Mouse (Mus musculus) megakaryocyte progenitor cell, adult 5-6 weeks (primary cell): ENCODE data around the gene Sympk. TPM values are rescaled to one million over a fixed set of nuclear protein-coding genes. Genes with fewer than 3 reads are reported as not detected.

Experiments used
- ATAC-seq: replicated peaks from 2 replicates; pipeline ENCODE4 v1.8.0; 2016; ENCODE audit warnings: mild to moderate bottlenecking, moderate TSS enrichment, inconsistent platforms; ENCODE audit not compliant: poor library complexity
- total RNA-seq, 2 experiments: library from RNA; stranded (forward) in 1 of 2; stranded (reverse) in 1 of 2; fragments of 157-497, 149-512 nt in 1 of 2; fragments of 200-1000 nt in 1 of 2; gene quantifications; 2 replicates each; pipeline versions ENCODE4 v1.2.3 to v1.2.4; 2015 to 2017

Sympk gene
- total RNA-seq (2015) (58.1 and 74.7 TPM in 2 replicates), total RNA-seq (2017) (44.9 and 48.6 TPM in 2 replicates)

DNA sequence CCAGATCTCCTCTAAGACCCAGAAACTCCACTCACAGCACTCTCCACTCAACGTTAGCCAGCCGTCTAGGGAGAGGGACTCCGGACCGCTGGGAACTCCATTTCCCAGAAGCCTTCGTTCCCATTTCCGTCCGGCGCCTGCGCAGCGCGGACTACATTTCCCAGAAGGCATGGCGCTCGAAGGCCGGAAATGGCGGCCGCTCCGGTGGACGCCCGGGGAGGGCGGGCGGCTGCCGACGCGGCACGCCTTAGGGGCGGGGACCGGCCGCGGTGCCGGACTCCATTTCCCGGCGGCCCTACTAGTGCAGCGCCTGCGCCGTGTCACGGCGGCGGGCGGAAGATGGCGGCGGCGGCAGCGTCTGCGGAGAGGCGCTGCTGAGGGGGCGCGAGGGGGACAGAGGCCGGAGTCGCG lies at the start of gene Sympk:
Sympk (plus strand) TSS at position 282 of the 411 bp plus-strand sequence.
- ATAC-seq, result peak; percentile 84

GRCm38 (mm10) chr7:18978381-18978780 lies 45.8 kb upstream of the Sympk start:
- ATAC-seq, result no peak

- peak; percentile 48 for ATAC-seq
These were observed 37.7 kb upstream of the Sympk start for GRCm38 (mm10) chr7:18986503-18986902.

GRCm38 (mm10) chr7:18987100-18987499 lies 37.1 kb upstream of the Sympk start, which contains the start of gene Nanos2:
Gene Nanos2 (plus strand): TSS chr7:18987400.
- no peak for ATAC-seq

DNA sequence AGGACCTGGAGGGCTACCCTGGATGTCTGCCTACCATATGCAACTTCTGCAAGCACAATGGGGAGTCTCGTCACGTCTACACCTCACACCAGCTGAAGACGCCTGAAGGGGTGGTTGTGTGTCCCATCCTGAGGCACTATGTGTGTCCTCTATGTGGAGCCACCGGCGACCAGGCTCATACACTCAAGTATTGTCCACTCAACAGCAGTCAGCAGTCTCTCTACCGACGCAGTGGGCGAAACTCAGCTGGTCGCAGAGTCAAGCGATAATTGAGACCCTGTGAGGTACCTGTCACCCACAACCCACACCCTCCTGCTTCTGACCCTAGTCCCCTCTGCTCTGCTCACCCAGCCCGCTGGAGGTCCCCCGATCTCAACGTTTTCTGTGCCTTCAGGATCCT lies 36.4 kb upstream of the Sympk start:
- no peak for ATAC-seq

DNA sequence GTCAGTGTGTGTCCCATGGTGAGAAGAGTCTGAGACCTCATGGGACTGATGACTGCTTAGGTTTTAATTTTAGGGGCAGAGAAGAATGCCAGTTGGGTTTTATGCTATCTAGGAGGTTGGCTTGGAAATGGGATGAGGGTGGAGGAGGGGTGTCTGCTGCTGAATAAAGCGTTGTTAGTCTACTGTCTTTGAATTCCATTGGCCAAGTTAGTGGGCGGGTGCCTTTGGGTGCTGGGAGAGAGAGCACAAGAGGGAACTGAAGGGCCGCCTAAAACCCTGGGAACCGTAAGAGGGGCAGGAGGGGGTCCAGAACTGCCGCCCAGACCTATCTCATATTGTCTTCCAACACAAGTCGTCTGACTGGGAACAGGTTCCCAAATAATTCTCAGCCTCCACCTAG lies 35.4 kb upstream of the Sympk start:
- no peak for ATAC-seq

DNA sequence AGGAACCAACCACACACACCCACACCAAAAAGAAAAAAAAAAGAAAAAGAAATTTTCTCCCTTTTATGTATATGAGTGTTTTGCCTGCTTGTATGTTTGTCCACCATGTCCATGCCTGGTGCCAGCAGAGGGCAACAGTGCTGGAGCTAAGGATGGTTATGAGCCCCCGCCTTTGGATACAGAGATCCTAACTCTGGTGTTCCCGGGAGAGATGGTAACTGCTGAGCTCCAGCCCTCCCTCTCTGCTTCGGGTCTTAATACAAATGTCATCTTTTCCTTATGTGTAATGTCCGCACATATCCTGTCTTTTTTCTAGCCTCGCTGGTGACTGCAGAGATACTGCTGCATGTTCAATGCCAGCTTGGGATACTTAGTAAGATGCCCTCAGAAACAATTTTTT lies 34.2 kb upstream of the Sympk start:
- ATAC-seq, result no peak

DNA sequence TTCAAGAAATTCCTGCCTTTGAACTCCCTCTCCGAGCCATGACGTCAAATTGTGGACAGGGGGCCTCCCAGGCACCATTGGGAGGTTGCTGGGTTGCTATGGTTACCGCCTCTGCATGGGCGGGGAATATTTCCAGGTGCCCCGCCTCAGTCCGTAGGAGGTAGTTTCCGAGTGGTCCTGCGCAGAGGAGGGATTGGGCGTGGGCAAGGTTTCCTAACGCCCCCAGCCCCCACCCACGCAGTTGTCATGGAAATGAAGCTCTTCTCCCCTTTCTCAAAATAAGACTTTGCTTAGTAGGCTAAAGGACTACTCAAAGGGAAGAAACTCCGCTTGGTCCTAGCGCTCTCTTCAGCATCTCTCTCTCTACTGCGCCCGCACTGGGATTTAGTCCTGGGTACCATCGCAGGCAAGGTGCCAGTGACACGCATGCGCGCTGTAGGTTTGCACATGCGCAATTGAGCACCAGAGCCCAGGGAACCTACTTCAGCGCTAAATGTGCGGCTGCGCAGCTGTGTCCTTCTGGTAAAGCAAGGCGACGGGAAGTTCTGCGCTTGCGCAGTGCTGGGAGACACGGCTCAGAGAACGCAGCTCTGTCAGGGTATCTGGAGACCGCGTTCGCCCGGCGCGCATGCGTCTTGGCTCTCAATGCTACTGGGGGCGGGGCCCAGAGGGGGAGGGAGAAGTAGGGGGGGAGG lies 33.4 kb upstream of the Sympk start, which contains the start of gene Mypop:
Mypop (plus strand) TSS at position 645 of the 695 bp plus-strand sequence.
- peak; percentile 90 for ATAC-seq

- no peak for ATAC-seq
These were observed 32.4 kb upstream of the Sympk start for GRCm38 (mm10) chr7:18991660-18992293.

DNA sequence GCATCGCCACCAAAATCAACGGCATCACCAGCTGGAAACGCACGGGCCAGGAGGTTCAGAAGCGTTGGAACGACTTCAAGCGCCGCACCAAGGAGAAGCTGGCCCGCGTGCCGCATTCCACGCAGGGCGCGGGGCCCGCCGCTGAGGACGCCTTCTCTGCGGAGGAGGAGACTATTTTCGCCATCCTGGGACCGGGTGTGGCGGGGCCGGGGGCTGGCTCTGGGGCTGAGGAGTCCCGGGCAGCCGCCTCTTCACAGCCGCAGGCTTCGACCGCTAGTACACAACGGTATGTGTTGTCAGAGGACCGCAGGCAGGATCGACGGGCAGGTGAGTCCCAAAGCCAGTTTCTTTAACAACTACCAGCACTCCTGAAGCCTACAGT lies 31.9 kb upstream of the Sympk start:
- no peak for ATAC-seq

DNA sequence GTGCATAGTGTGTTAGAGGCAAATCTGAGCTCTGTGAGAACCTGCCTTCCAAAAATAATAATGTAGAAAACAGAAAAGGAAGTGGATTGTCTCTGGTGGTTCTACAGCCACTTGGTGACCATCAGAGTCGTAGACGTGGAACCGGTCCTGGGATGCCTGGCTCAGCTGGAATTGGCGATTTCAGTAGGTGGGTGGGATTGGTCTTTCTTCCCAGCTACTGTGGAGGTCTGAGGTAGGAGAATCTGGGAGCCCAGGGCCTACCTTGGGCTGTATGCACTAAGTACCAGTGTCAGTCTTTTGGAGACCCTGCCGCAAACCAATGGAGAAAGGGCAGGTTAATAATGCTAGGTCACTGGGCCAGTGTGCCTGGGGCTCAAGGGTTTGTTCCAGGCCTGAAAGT lies 31.1 kb upstream of the Sympk start:
- no peak for ATAC-seq

DNA sequence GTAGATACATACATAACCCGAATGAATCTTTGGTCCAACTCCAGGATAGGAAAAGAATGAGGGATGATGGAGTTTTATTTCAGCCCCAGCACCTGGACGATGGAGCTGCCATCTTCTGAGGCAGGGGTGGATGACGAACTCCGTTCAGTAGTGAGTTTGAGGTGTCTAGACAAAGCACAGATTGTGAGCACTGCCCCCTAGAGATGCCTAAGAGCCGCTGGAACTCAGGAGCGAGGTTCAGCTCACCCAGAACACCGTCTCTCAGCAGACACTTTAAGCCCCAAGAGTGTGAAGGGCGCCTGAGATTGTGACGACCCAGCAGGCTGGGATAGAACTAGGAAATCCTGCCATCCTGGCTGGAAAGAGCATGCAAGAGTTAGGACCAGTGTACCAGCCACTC lies 25.3 kb upstream of the Sympk start:
- ATAC-seq, result no peak

DNA sequence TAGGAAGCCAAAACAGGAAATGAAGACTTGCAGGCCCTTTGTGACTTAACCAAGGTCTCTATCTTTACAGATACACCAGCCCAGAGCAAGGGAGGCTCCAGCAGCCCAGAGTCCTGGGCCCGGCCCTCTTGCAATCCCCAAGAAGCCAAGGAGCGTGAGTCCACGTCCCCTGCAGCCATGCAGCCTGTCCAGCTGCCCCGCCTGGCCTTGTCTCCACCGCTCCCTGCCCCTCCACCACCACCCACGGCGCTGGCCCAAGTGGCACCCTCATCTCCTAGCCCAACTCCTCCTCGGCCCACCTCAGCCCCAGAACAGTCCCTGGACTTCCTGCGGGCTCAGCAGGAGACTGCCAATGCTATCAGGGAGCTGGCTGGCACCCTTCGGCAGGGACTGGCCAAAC lies 23.8 kb upstream of the Sympk start:
- ATAC-seq, result no peak

GRCm38 (mm10) chr7:19001066-19001806 lies 22.9 kb upstream of the Sympk start:
- ATAC-seq, result peak; percentile 59

DNA sequence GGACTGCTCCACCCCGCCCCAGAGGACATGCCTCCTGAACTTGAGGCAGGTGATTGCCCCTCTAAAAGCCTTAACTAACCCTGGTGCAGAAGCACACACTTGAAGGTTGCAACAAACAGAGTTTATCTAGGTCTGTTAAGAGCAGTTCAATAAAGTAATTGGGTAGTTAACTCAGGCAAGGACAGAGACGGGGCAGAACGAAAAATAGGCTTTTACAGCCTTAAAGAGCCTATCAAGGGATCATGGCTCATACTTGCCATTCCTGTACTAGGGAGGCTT lies 22.4 kb upstream of the Sympk start:
- ATAC-seq, result no peak

DNA sequence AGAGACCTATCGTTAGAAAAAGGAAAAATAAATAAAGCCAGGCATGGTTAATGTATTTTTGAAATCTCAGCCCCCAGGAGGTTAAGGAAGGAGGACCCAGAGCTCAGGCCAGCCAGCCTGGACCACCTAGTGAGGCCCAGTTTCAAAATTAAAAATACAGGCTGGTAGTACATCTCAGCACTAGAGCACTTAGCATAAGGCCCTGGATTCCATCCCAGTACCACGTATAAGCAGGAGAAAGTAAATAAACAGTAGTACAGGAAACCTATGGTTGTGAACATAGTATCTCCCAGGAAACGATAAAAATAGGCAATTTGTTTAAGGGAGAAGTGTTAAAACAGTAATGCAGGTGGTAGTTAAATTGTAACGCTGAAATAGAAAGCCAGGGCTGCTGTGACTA lies 22.1 kb upstream of the Sympk start:
- ATAC-seq, result no peak

GRCm38 (mm10) chr7:19002848-19003498 lies 21.2 kb upstream of the Sympk start:
- ATAC-seq, result peak; percentile 60

DNA sequence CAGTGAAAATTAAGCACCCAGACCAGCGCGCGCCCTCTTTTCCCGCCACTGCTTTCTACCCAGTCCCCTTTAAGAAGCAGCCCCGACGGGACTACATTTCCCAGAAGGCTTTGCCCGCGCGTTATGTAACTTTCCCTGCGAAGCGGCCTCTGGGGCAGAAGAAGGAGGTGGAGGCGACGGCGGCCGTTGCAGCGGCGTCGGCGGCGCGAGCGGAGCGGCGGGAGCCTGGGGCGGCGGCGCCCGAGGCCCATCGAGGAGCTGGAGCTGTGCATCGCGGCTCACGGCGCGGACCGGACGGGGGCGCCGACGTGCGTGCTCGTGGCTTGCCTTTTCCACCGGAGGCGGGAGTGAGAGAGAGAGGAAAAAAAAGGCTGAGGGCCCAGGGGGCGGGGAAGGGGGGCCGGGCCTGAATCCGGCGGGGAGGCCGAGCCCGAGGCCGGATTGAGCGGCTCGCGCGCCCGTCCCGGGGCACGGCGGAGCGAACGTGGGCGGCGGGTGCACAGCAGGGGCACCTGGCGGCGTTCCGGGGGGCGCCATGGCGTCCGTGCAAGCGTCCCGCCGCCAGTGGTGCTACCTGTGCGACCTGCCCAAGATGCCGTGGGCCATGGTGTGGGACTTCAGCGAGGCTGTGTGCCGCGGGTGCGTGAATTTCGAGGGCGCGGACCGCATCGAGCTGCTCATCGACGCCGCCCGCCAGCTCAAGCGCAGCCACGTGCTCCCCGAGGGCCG lies 20.1 kb upstream of the Sympk start, which contains the start of gene Irf2bp1:
Irf2bp1 (plus strand) TSS at position 143 of the 729 bp plus-strand sequence.
- peak; percentile 53 for ATAC-seq

DNA sequence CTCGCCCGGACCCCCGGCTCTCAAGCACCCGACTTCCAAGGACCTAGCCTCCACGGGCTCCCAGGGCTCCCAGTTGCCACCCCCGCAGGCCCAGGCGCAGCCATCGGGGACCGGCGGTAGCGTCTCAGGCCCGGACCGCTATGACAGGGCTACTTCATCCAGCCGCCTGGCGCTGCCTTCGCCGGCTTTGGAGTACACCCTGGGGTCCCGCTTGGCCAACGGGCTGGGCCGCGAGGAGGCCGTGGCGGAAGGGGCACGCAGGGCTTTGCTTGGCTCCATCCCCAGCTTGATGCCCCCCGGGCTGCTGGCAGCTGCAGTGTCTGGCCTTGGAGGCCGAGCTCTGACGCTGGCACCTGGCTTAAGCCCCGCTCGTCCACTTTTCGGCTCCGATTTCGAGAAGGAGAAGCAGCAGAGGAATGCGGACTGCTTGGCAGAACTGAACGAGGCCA lies 19.5 kb upstream of the Sympk start:
- ATAC-seq, result no peak

GRCm38 (mm10) chr7:19005417-19006121 lies 18.6 kb upstream of the Sympk start:
- no peak for ATAC-seq
